Comparison of ENCODE assay signal across 8 mouse cellular contexts in the genomic region with DNA sequence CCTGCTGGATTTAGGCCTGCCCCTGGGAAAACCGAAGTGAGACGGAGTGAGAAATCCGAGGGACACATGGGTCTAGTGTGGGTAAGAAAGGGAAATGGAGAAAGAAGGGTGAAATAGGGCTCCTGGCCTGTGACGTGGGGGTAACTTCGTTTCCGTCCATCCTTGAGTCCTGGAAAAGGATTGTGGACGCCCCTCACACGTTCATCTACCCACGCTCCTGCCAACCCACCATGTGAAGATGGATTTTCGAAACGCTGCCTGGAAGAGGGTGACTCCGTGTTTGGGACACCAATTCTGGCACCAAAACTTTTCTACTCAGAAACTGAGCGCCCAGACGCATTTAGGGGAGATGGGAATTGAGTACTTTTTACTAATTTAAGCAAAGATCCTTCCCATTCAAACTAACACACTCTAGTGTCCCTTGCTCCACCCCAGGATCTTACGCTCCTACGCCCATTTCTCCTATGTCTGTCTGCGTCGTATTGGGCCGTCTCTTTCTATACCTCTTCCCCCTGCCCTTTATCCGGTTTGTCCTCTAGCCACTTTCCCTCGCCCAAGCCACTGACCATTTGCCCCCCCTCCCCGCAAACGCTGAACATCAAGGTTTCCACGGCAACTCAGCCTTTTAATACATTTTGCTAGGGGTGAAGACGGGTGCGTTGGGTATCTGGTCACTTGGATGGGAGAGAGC. TPM values are rescaled to one million over a fixed set of nuclear protein-coding genes. Genes with fewer than 3 reads are reported as not detected.
DNase-seq lines count a peak whose midpoint lies in the region; ATAC-seq lines count a peak whose summit lies in the region.

No protein-coding gene starts in this region.

- no peak for DNase-seq in heart, adult 18-20 months
- peak; percentile 38 for DNase-seq in thymus, postnatal 4 days
- no peak for DNase-seq in thymus, postnatal 25 days
- no peak for DNase-seq in MN1 (ENCODE audit: low spot score)
- DNase-seq in spleen, adult 18-20 months: no peak
- DNase-seq in adrenal gland, postnatal 10 days: no peak

- no peak for ATAC-seq in heart, embryonic 14.5 days (ENCODE audit: insufficient number of reproducible peaks, insufficient read depth, low FRiP score, low read depth)
- no peak for ATAC-seq in limb, embryonic 13.5 days (ENCODE audit: low FRiP score, low read depth)

- H3K27ac ChIP-seq in heart, embryonic 14.5 days (replicated peaks in 1 of 2; ENCODE audit: control insufficient read depth in 1 of 2, insufficient read depth in 1 of 2, low read depth in 2 of 2, low read length in 2 of 2): peak overlapping the region; percentile 46 to 87
- H3K27ac ChIP-seq in limb, embryonic 13.5 days: peak overlapping the region; percentile 100

- peaks cover 7% of the 10 kb centered on the region for H3K36me3 ChIP-seq in heart, embryonic 14.5 days (ENCODE audit: control insufficient read depth, insufficient read depth, low read length)
- peaks cover 24% of the 10 kb centered on the region for H3K36me3 ChIP-seq in limb, embryonic 13.5 days

- H3K4me1 ChIP-seq in heart, embryonic 14.5 days (ENCODE audit: control insufficient read depth in 2 of 2, insufficient read depth in 2 of 2, low read length in 2 of 2): peaks cover 10 to 23% of the 10 kb centered on the region in 2 experiments; a peak in 3 of 4 replicates
- H3K4me1 ChIP-seq in limb, embryonic 13.5 days: peaks cover 55% of the 10 kb centered on the region

- H3K4me3 ChIP-seq in heart, embryonic 14.5 days (ENCODE audit: control insufficient read depth in 1 of 2, insufficient read depth in 1 of 2, low read depth in 1 of 2, low read length in 2 of 2): peak overlapping the region; percentile 58 to 81
- H3K4me3 ChIP-seq in limb, embryonic 13.5 days: peak overlapping the region; percentile 87

- peak overlapping the region; percentile 89 for H3K9ac ChIP-seq in heart, embryonic 14.5 days (ENCODE audit: low read length)
- H3K9ac ChIP-seq in limb, embryonic 13.5 days: peak overlapping the region; percentile 99

- H3K9me3 ChIP-seq in heart, embryonic 14.5 days (ENCODE audit: control insufficient read depth, low read length): no peaks in the 10 kb centered on the region
- H3K9me3 ChIP-seq in limb, embryonic 13.5 days: no peaks in the 10 kb centered on the region

- peak overlapping the region; percentile 93 for H3K4me2 ChIP-seq in heart, embryonic 14.5 days (ENCODE audit: low read length)
- peak overlapping the region; percentile 69 for H3K4me2 ChIP-seq in limb, embryonic 13.5 days (replicated peaks)

- WGBS in heart, embryonic 14.5 days: 29% methylated on average over 26 of the region's 26 CpGs
- WGBS in limb, embryonic 13.5 days: 22% methylated on average over 26 of the region's 26 CpGs

- H3K27me3 ChIP-seq in heart, embryonic 14.5 days (ENCODE audit: control insufficient read depth, insufficient read depth, low read length): peaks cover 22% of the 10 kb centered on the region
- peaks cover 6% of the 10 kb centered on the region; the same call in 1 of the 2 replicates for H3K27me3 ChIP-seq in limb, embryonic 13.5 days

RNA-seq across cellular contexts. Expression of gene P3h3, which starts 0.4 kb away (rescaled TPM):
- 18.7 and 20.5 TPM in 2 replicates for polyA plus RNA-seq in heart, embryonic 14.5 days (2014; fragmentation: Nextera tagmentation; extraction: Ambion mirVana)
- 1 to 10 TPM; 8.2 to 8.3 TPM for total RNA-seq in heart, adult 18-20 months (2021)
- 60.4 and 61.2 TPM in 2 replicates for polyA plus RNA-seq in limb, embryonic 13.5 days (2015; fragmentation: Nextera tagmentation; extraction: Ambion mirVana)
- total RNA-seq in adrenal gland, postnatal 10 days (2021): 10 to 100 TPM; 26.6 to 29.6 TPM

RNA-seq across cellular contexts. Expression of gene Gpr162, which starts 5.8 kb away (rescaled TPM):
- 0.71 and 0.86 TPM in 2 replicates for polyA plus RNA-seq in heart, embryonic 14.5 days (2014; fragmentation: Nextera tagmentation; extraction: Ambion mirVana)
- under 1 TPM; 0.36 to 0.84 TPM for total RNA-seq in heart, adult 18-20 months (2021)
- polyA plus RNA-seq in limb, embryonic 13.5 days (2015; fragmentation: Nextera tagmentation; extraction: Ambion mirVana): 2.9 and 3.5 TPM in 2 replicates
- 1 to 10 TPM; 3.5 to 5.2 TPM for total RNA-seq in adrenal gland, postnatal 10 days (2021)

RNA-seq across cellular contexts. Expression of gene Gnb3, which starts 17.9 kb away (rescaled TPM):
- 6.7 and 7.5 TPM in 2 replicates for polyA plus RNA-seq in heart, embryonic 14.5 days (2014; fragmentation: Nextera tagmentation; extraction: Ambion mirVana)
- total RNA-seq in heart, adult 18-20 months (2021): 10 to 100 TPM; 14.1 to 14.6 TPM
- 1.0 and 1.3 TPM in 2 replicates for polyA plus RNA-seq in limb, embryonic 13.5 days (2015; fragmentation: Nextera tagmentation; extraction: Ambion mirVana)
- total RNA-seq in adrenal gland, postnatal 10 days (2021): 1 to 10 TPM; 7.5 to 9.7 TPM

RNA-seq across cellular contexts. Expression of gene Cdca3, which starts 28.6 kb away (rescaled TPM):
- polyA plus RNA-seq in heart, embryonic 14.5 days (2014; fragmentation: Nextera tagmentation; extraction: Ambion mirVana): 126 and 139 TPM in 2 replicates
- total RNA-seq in heart, adult 18-20 months (2021): under 1 TPM; 0.54 to 0.55 TPM
- polyA plus RNA-seq in limb, embryonic 13.5 days (2015; fragmentation: Nextera tagmentation; extraction: Ambion mirVana): 166 and 172 TPM in 2 replicates
- total RNA-seq in adrenal gland, postnatal 10 days (2021): 10 to 100 TPM; 26.3 to 28.8 TPM

RNA-seq across cellular contexts. Expression of gene Usp5, which starts 28.7 kb away (rescaled TPM):
- polyA plus RNA-seq in heart, embryonic 14.5 days (2014; fragmentation: Nextera tagmentation; extraction: Ambion mirVana): 78.9 and 85.9 TPM in 2 replicates
- 10 to 100 TPM; 74.6 to 78.6 TPM for total RNA-seq in heart, adult 18-20 months (2021)
- 165 and 177 TPM in 2 replicates for polyA plus RNA-seq in limb, embryonic 13.5 days (2015; fragmentation: Nextera tagmentation; extraction: Ambion mirVana)
- total RNA-seq in adrenal gland, postnatal 10 days (2021): 100 to 1,000 TPM in 1 of 2 experiments, 10 to 100 TPM in 1; 89.2 to 111 TPM
